Mouse (Mus musculus): Measurements from ENCODE around the gene Rassf5. TPM values are rescaled to one million over a fixed set of nuclear protein-coding genes. Genes with fewer than 3 reads are reported as not detected.
"Not testable (repeated sequence)": the region's sequence is repeated elsewhere in the genome, so short reads cannot be mapped to it uniquely, and the experiment has no call there.

Gene Rassf5
- polyA plus RNA-seq, 1 experiment from 2014 or later: 2.6 TPM

DNA sequence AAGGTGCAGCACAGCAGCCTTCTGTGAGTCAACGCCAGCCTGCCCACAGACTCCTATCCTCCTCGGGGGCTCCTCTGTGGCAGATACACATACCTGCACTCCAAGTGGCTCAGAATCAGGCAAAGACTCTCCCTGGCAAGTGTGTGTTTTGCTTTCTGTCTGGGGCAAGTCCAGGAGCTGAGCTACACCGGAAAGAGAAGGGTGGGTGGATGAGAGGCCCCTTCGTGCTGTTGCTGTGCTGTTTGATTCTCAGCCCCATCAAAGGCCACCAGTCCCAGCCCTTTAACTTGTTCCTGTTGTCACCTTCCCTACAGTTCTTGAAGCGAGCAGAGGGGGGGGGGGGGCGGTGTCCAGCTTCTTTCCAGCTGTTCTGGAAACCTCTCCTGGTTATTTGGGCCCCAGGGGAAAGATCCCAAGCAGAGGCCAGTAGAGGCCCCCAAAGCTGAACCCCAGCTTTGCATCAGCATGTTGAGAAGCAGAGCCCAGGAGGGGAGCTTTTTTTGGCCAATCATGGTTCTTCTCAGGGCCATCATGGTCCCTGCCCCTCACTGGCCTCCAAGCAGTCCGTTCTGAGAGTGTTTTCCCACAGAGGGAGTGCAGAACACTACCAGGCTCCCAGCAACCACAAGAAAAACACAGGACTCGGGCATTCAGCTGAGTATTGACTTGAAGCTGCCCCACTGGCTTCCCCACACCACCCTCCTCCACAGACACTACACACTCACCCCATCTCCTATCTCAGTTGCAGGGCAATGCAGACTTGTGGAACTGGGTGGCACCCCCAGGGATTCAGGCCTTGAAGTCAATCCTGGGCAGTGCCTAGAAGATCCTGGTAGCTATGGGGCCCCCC, 33.8 kb upstream of the Rassf5 start:
- ATAC-seq (ENCODE audit: low FRiP score): no peak
- Histone ChIP-seq H3K9me3 (no peaks in the 10 kb centered on the region), H3K4me1 (replicated peaks) (0 out of 2 replicates have a peak, but pooled peaks cover 3% of the 10 kb centered on the region), H3K36me3 (no peaks in the 10 kb centered on the region), H3K9ac (peak overlapping the region; percentile 46; the same call in 1 of the 2 replicates), H3K27ac (no peak overlapping the region), H3K4me3 (0 out of 2 replicates have a peak overlapping the region, but pooled peaks have one; percentile 11), H3K4me2 (peak overlapping the region; percentile 23), H3K27me3 (no peaks in the 10 kb centered on the region)
- 51% methylated on average over 8 of the region's 8 CpGs for WGBS

DNA sequence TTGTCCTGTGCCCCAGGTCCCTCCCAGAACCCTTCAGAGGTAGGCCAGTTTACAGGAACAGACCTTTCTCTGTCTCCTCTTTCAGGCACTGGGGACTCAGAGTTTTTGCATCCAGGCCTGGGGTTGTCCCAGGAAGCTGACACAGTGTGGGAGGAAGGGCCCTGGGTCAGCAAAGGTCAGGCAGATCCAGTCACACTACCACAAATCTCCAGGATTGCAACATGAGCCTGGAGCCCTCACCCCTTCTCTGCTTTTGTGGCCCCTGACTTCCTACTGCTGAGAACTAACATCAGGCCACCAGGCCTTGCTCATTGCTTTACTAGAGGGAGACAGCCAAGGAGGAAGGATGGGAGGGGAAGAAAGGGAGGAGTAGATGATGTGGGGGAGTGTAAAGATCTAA, 31.8 kb upstream of the Rassf5 start:
- Histone ChIP-seq H3K36me3 (no peaks in the 10 kb centered on the region), H3K27me3 (0 out of 2 replicates have a peak, but pooled peaks cover 1% of the 10 kb centered on the region), H3K27ac (no peak overlapping the region), H3K4me1 (replicated peaks) (0 out of 2 replicates have a peak, but pooled peaks cover 3% of the 10 kb centered on the region), H3K9me3 (no peaks in the 10 kb centered on the region), H3K4me3 (no peak overlapping the region), H3K9ac (no peak overlapping the region), H3K4me2 (no peak overlapping the region)
- ATAC-seq (ENCODE audit: low FRiP score): no peak

DNA sequence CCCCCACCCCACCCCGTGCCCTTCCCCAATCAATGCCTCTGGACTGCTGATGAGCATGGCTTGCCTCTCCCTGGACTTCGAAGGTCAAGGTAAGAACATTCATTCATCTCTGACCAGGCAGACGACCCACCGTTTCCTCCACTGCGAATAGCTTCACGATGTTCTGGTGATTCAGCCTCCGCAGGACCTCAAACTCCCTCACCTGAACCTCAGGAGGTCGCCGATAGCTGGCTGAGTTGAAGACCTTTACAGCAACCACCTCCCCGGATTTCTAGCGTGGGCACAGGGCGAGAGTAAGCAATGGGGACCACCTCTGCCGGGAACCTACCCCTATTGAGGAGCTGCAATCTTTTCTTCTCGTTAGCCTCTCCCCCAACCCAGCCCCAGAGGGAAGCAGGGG, 30.5 kb upstream of the Rassf5 start:
- no peak for ATAC-seq (ENCODE audit: low FRiP score)
- WGBS: 84% methylated on average over 14 of the region's 14 CpGs
- no peaks in the 10 kb centered on the region for H3K9me3 ChIP-seq
- H3K27ac ChIP-seq: no peak overlapping the region
- no peak overlapping the region for H3K4me3 ChIP-seq
- no peaks in the 10 kb centered on the region for H3K36me3 ChIP-seq
- H3K9ac ChIP-seq: no peak overlapping the region
- H3K4me1 ChIP-seq (replicated peaks): 0 out of 2 replicates have a peak, but pooled peaks cover 3% of the 10 kb centered on the region
- H3K27me3 ChIP-seq: 0 out of 2 replicates have a peak, but pooled peaks cover 6% of the 10 kb centered on the region
- no peak overlapping the region for H3K4me2 ChIP-seq

DNA sequence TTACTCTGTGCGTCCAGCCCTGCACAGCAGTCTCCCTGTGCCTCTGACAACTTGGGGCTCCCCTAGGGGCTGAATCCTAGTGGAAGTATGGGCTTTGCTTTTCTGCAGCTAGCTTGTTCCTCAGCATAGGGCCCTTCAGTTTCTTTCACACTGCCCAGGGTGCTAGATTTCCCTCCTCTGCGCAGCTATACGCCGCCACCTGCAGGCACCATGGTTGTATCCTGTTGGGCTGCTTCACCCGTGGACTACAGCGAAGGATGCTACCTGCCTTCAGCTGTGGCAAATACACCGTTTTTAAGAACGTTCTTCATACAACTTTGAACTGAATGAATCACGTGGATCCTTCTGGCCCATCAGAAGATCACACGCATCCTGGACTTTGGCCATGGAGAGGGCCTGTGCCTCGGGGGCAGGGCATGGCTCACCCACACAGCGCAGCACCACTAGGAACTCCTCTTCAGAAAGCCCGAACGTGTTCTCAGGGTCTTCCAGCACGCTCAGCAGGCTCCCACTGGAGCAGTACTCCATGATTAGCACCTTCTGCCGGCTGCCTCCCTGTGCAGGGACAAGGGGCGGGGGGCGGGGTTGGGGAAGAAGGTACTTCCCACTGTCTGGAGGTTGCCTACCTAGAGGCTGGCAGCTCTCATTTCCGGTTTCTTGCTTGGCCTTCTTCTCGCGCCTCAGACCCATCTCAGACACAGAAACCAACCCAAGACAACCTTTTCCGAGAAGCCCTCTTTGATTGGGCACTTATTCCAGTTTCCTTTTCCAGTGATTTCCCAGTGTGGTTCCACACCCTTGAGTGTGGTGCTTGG, 29.9 kb upstream of the Rassf5 start:
- H3K4me1 ChIP-seq (replicated peaks): peaks cover 5% of the 10 kb centered on the region
- H3K4me3 ChIP-seq: no peak overlapping the region
- H3K9ac ChIP-seq: no peak overlapping the region
- H3K27ac ChIP-seq: no peak overlapping the region
- no peaks in the 10 kb centered on the region for H3K36me3 ChIP-seq
- WGBS: 58% methylated on average over 22 of the region's 22 CpGs
- H3K4me2 ChIP-seq: no peak overlapping the region
- H3K27me3 ChIP-seq: peaks cover 7% of the 10 kb centered on the region; the same call in 1 of the 2 replicates
- ATAC-seq (ENCODE audit: low FRiP score): no peak
- no peaks in the 10 kb centered on the region for H3K9me3 ChIP-seq

DNA sequence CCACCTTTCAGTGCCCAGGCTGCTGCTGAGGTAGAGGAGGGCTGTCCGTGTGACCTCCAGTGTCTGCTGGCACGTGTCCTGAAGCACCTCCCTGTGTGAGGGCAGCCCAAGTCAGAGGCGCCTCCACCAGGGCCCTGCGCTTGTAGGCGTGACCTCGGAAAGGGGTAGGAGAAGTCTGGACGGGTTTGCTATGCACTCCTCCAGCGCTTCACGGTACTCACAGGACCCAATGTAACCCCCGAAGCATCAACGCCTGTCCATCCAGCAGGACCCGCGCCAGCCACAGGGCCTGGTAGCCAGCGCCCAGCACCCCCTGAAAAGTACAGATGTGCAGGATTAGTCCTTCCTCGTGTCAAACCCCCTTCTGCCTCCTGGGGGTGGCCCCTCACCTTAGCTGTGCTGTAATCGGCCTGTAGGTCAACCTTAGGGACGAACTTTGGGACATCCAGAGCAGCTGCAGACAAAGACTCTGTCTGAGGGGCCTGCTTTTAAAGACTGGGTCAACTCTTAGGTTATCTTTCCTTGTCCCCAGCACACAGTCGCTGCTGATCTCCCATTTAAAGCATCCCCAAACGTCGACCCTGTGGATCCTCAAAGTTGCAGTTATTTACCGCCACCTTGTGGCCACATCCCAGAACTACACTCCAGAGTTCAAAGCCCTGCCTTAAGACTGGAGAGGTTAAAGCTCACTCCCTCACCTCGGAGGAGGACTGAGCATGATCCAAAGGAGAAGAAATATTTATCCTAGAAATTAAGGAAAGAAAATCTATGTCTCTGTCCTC, 24.9 kb upstream of the Rassf5 start:
- no peak overlapping the region for H3K4me3 ChIP-seq
- 29% methylated on average over 22 of the region's 22 CpGs for WGBS
- no peaks in the 10 kb centered on the region for H3K36me3 ChIP-seq
- H3K9ac ChIP-seq: peak overlapping the region; percentile 35
- peak; percentile 71 for ATAC-seq (ENCODE audit: low FRiP score)
- peaks cover 6% of the 10 kb centered on the region for H3K4me1 ChIP-seq (replicated peaks)
- peak overlapping the region; percentile 31 for H3K4me2 ChIP-seq
- H3K27me3 ChIP-seq: peaks cover 13% of the 10 kb centered on the region; the same call in 1 of the 2 replicates
- no peaks in the 10 kb centered on the region for H3K9me3 ChIP-seq
- H3K27ac ChIP-seq: no peak overlapping the region

DNA sequence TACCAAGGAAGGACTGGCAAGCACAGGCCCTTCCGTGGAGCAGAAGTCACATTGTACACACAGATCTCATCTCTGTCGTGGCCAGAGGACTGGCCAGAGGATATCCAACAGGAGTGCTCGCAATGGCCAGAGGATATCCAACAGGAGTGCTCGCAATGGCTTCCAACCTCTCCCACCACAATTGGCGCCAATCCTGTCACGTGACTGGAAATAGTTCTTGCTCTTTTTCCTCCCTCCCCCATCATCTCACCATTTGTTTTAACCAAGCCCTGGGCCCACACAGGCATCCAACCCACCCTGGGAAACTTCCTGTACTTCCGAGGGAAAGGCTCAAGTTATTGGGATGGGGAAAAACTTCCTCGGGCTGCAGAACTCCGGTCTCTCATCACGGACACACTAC, 23.7 kb upstream of the Rassf5 start:
- H3K4me2 ChIP-seq: no peak overlapping the region
- H3K27ac ChIP-seq: no peak overlapping the region
- WGBS: 82% methylated on average over 10 of the region's 10 CpGs

DNA sequence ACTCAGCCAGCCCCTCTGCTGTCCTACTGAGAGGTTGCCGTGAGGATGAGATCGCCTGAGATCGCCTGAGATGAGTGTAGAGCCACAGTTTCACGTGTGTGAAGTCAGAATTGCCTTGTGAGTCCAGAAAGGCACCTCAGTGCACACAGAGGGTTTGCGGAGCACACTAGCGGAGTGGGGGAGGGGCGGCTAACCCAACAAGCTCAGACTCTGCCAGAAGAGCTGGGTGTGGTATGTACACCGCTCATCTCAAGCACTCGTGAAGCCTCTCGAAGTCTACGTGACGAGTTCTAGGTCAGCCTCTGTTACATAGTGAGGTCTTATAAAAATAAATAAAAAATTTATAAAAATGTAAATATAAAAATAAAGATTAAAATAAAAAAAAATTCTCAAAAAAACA, 18.8 kb upstream of the Rassf5 start:
- Histone ChIP-seq H3K27me3 (peaks cover 8% of the 10 kb centered on the region; the same call in 1 of the 2 replicates), H3K36me3 (no peaks in the 10 kb centered on the region), H3K4me2 (no peak overlapping the region), H3K9ac (no peak overlapping the region), H3K4me3 (no peak overlapping the region), H3K4me1 (replicated peaks) (no peaks in the 10 kb centered on the region), H3K9me3 (no peaks in the 10 kb centered on the region), H3K27ac (no peak overlapping the region)
- WGBS: 76% methylated on average over 12 of the region's 12 CpGs
- no peak for ATAC-seq (ENCODE audit: low FRiP score)

More for the DNA sequence above, 23.7 kb upstream of the Rassf5 start:
- H3K27me3 ChIP-seq: peaks cover 13% of the 10 kb centered on the region; the same call in 1 of the 2 replicates
- H3K4me1 ChIP-seq (replicated peaks): peaks cover 4% of the 10 kb centered on the region
- no peak for ATAC-seq (ENCODE audit: low FRiP score)
- no peak overlapping the region for H3K4me3 ChIP-seq
- no peak overlapping the region for H3K9ac ChIP-seq
- H3K9me3 ChIP-seq: no peaks in the 10 kb centered on the region
- H3K36me3 ChIP-seq: no peaks in the 10 kb centered on the region

DNA sequence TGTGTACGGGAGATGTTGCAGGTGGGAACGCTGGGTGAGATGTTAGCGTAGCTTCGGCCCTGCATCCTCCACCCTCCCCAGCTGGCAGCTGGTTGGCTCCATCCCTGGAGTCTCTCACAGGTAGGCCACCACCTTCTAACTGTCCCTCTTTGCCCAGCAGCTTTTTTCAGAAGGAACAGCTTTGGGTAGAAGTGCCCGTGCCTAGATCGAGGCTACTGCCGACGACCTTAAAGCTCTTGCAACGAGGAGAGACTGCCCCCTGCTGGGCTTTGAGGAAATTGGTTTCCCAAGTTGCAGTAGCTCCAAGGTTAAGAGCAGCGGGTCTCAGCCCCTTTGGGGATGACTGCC, 15.2 kb upstream of the Rassf5 start:
- Histone ChIP-seq H3K9me3 (no peaks in the 10 kb centered on the region), H3K27ac (no peak overlapping the region), H3K4me1 (replicated peaks) (no peaks in the 10 kb centered on the region), H3K4me2 (no peak overlapping the region), H3K4me3 (no peak overlapping the region), H3K36me3 (no peaks in the 10 kb centered on the region), H3K9ac (no peak overlapping the region), H3K27me3 (peaks cover 11% of the 10 kb centered on the region; the same call in 1 of the 2 replicates)
- WGBS: 31% methylated on average over 10 of the region's 10 CpGs
- ATAC-seq (ENCODE audit: low FRiP score): no peak

DNA sequence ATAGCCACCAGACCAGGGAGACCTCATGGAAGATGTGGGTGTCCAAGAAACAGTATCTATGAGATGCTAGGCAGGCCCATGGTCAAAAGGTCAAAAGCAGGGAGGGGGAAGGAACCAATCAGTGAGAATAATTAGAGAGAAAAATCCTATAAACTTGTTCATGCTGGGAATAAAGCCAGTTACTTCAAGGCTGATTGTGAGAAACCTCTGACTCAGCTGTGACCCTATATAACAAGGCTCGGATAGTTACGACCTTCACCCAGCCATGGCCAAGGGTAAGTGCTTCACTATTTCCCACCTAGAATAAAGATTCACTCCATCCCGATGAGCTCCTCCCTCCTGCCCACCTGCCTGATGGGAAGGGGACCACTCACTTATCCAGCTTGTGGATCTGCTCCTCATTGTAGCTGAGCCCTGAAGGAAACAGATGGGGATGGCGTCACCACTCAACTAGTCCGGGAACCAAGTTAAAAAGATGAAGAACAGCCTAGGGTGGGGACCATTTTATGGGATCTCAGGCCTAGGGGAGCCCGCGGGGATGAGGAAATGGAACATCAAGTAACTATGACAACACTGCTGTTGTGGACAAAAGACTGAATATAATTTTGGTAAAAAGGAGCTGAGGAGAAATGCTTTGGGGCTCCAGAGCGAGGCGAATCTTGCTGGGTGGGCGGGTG, 14.7 kb upstream of the Rassf5 start:
- Histone ChIP-seq H3K4me2 (no peak overlapping the region), H3K9ac (no peak overlapping the region), H3K36me3 (no peaks in the 10 kb centered on the region), H3K27ac (no peak overlapping the region), H3K4me3 (no peak overlapping the region), H3K27me3 (peaks cover 11% of the 10 kb centered on the region; the same call in 1 of the 2 replicates), H3K4me1 (replicated peaks) (no peaks in the 10 kb centered on the region), H3K9me3 (no peaks in the 10 kb centered on the region)
- no peak for ATAC-seq (ENCODE audit: low FRiP score)
- WGBS: 66% methylated on average over 10 of the region's 10 CpGs

DNA sequence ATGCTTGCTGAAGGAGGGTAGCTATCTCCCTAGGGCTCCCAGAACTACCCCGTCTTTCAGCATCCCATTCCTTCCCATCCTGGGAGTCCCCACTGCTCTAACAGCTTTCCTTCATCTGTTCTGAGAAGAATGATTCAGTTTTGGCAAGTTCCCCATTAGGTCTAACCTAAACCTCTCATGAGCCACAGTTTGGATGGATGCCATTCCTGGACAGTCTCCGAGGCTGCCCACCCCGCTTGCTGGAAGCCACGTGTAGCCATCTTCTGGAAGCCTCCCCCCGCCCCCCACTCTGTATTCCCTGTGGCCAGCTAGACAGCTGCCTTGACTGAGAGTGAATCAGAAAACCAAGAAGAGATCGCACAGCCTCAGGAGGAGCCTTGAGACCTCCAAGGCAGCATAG, 12.2 kb upstream of the Rassf5 start:
- no peaks in the 10 kb centered on the region for H3K4me1 ChIP-seq (replicated peaks)
- WGBS: 87% methylated on average over 6 of the region's 6 CpGs
- H3K27me3 ChIP-seq: peaks cover 11% of the 10 kb centered on the region; the same call in 1 of the 2 replicates
- no peak overlapping the region for H3K27ac ChIP-seq
- H3K4me2 ChIP-seq: no peak overlapping the region
- ATAC-seq (ENCODE audit: low FRiP score): no peak
- no peaks in the 10 kb centered on the region for H3K9me3 ChIP-seq
- no peak overlapping the region for H3K4me3 ChIP-seq
- H3K36me3 ChIP-seq: no peaks in the 10 kb centered on the region
- no peak overlapping the region for H3K9ac ChIP-seq

DNA sequence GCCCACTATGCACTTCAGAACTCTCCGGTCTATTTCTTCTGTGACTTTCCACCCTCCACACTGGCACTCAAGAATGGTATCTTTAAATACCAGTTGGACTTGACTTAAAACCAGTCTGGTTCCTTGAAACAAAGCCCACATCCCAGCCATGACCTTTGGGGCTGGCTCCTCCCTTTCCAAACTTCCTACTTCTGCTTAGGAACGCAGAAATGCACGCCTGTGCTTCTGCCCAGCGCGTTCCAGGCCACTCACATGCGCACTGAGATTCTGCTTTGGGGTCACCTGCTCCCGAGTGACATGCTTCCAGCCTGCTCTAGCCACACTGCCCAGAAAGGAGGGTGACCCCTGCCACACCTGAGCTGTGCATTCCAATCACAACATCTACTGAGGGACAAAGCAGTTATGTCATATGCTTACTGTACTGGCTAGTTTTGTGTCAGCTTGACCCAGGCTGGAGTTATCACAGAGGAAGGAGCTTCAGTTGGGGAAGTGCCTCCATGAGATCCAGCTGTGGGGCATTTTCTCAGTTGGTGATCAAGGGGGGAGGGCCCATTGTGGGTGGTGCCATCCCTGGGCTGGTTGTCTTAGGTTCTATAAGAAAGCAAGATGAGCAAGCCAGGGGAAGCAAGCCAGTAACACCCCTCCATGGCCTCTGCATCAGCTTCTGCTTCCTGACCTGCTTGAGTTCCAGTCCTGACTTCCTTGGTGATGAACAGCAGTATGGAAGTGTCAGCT, 7.6 kb upstream of the Rassf5 start:
- H3K4me1 ChIP-seq (replicated peaks); H3K27ac ChIP-seq; H3K4me3 ChIP-seq; H3K9ac ChIP-seq; H3K36me3 ChIP-seq; H3K9me3 ChIP-seq; ATAC-seq (ENCODE audit: low FRiP score); H3K4me2 ChIP-seq: not testable (repeated sequence)
- WGBS: 89% methylated on average over 7 of the region's 7 CpGs
- H3K27me3 ChIP-seq: peaks cover 10% of the 10 kb centered on the region
